Mouse (Mus musculus): Measurements from ENCODE around the gene Wdfy4. TPM values are rescaled to one million over a fixed set of nuclear protein-coding genes. Genes with fewer than 3 reads are reported as not detected.

The Wdfy4 gene
- polyA plus RNA-seq, 1 experiment from 2014 or later: 0.29 TPM

DNA sequence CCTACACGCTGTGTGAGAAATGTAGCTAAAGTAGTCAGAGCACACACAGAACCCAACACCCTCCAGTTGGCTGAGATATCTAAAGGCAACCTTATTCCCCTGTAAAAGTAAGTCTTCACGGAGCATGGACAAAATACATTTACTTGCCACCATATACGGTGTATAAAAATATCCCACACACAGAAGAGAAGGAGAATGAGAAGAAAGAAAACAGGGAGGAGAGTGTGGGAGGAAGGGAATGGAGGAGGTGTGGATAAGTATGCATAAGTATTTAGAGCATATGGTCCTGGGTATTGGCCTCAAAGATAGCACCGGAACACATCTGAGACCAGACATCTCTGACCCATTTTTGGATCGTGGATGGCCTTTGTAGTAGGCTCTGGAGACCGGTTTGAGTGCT, 50.1 kb downstream of the Wdfy4 start:
- no peak for ATAC-seq (ENCODE audit: insufficient number of reproducible peaks, low FRiP score, low TSS enrichment, low read depth)
- Histone ChIP-seq H3K27ac (replicated peaks) (no peak overlapping the region), H3K9me3 (replicated peaks) (no peaks in the 10 kb centered on the region), H3K27me3 (no peaks in the 10 kb centered on the region), H3K4me2 (replicated peaks) (no peak overlapping the region), H3K4me1 (no peaks in the 10 kb centered on the region), H3K9ac (no peak overlapping the region), H3K4me3 (replicated peaks) (no peak overlapping the region), H3K36me3 (no peaks in the 10 kb centered on the region)
- WGBS: 85% methylated on average over 6 of the region's 6 CpGs

DNA sequence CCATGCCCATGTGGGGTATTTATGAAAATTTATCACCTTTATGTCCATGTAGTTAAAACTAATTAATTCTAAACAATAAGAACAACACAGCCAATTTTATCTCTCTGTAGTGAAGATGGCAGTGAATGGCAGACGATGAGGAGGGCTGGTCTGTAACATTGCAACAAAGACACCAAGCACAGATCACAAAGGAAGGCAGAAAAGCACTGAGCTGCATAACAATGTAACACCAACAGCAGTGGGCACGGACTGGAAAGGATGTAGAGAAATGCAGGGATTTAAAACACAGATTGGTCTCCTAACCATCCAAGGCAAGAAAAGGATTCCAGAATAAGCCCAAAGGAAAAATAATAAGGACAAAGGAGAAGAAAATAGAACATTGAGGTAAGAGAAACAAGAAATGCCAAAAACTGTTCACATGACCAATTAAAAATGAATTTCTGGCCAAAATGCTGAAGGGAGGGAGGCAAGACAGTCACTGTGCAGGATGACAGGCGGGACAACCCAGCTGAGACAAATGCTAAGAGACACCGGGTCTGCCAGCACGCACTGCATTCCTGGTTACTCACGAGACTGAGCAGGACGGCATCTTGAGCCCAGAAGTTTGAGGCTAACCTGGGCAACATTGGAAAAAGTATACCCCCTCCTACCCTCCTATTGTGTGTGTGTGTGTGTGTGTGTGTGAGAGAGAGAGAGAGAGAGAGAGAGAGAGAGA, 54.1 kb downstream of the Wdfy4 start:
- Histone ChIP-seq H3K27ac (replicated peaks) (no peak overlapping the region), H3K27me3 (no peaks in the 10 kb centered on the region), H3K9ac (no peak overlapping the region), H3K4me3 (replicated peaks) (no peak overlapping the region), H3K9me3 (replicated peaks) (no peaks in the 10 kb centered on the region), H3K4me1 (no peaks in the 10 kb centered on the region), H3K4me2 (replicated peaks) (no peak overlapping the region), H3K36me3 (no peaks in the 10 kb centered on the region)
- WGBS: 56% methylated on average over 7 of the region's 7 CpGs
- ATAC-seq (ENCODE audit: insufficient number of reproducible peaks, low FRiP score, low TSS enrichment, low read depth): no peak

DNA sequence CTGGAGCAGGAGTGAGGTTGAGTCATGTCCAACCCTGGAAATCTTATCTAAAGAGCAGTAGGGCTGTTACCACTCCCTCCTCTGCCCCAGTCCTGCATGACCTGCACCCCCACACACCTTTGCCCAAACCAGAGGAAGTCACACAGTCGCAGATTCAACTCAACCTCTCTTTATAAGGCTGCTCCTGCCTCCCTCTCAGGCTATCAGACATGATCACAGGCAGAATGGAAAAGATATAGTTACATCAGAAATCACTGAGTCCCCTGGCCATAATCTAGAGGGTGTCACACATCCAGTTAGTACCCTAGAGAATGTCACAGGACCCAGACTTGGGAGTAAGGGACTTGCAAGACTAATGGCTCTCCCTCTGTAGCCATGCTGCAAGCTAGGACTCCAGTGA, 68.7 kb downstream of the Wdfy4 start:
- WGBS: 77% methylated on average over 1 of the region's 1 CpGs
- Histone ChIP-seq H3K27me3 (no peaks in the 10 kb centered on the region), H3K36me3 (no peaks in the 10 kb centered on the region), H3K4me2 (replicated peaks) (no peak overlapping the region), H3K9ac (no peak overlapping the region), H3K27ac (replicated peaks) (no peak overlapping the region), H3K4me1 (no peaks in the 10 kb centered on the region), H3K9me3 (replicated peaks) (no peaks in the 10 kb centered on the region), H3K4me3 (replicated peaks) (no peak overlapping the region)
- no peak for ATAC-seq (ENCODE audit: insufficient number of reproducible peaks, low FRiP score, low TSS enrichment, low read depth)

DNA sequence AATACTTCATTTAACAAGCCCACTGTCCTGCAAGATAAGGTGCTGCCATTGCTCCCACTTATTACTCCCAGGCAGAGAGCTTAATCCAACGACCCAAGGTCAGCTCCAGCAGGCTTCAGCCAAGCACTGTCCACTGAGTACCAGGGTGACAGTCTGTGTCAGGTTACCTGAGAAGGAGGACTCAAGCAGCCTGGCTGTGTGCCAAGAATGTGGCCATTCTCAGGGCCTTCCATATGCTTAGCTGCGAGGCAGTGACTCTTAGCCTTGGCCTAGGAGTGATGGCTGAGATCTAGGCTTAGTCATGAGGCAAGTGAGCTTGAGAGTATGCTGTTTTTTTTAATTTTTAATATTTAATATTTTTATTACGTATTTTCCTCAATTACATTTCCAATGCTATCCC, 80.5 kb downstream of the Wdfy4 start:
- Histone ChIP-seq H3K36me3 (no peaks in the 10 kb centered on the region), H3K4me3 (replicated peaks) (no peak overlapping the region), H3K27me3 (no peaks in the 10 kb centered on the region), H3K9ac (no peak overlapping the region), H3K4me1 (no peaks in the 10 kb centered on the region), H3K4me2 (replicated peaks) (no peak overlapping the region), H3K9me3 (replicated peaks) (no peaks in the 10 kb centered on the region), H3K27ac (replicated peaks) (no peak overlapping the region)
- WGBS: 65% methylated on average over 3 of the region's 3 CpGs
- ATAC-seq (ENCODE audit: insufficient number of reproducible peaks, low FRiP score, low TSS enrichment, low read depth): no peak

DNA sequence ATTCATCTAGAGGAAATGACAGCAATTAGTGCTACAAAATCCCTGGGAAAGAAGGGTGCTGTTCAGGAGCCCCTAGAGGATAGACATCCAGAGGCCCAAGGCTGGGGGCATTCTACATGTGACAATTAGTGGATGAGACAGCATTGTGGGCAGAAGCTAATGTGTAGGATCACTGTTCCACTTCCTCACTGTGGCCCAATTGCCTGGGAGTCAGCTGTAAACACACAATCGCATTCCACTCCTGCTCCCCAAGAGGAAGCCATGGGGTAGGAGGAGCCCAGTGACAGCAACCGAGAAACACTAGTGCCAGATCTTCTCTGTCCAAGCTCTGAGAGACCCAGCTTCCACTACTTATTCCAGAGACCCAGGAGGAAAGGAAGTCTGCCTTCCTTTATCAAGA, 83.7 kb downstream of the Wdfy4 start:
- H3K4me2 ChIP-seq (replicated peaks): no peak overlapping the region

DNA sequence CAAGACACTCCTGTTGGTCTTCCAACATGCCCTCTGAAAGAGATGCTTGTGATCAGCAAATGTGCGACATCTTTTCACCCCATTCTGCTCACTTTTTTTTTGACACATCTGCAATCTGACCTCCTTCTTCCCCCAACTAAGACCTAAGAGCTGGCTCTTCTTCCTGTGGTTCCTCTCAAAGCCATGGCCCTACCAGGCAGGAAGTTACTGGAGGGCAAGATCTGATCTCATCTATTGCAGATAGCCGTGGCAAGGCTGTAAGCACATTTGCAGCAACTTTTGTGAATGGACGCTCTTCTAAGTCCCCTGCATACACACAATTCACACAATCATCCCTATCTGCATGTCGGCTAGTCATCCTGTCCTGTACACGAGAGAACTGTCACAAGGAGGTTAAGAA, 85.4 kb downstream of the Wdfy4 start:
- no peak overlapping the region for H3K9ac ChIP-seq
- no peak for ATAC-seq (ENCODE audit: insufficient number of reproducible peaks, low FRiP score, low TSS enrichment, low read depth)
- H3K27me3 ChIP-seq: no peaks in the 10 kb centered on the region
- no peak overlapping the region for H3K4me2 ChIP-seq (replicated peaks)
- H3K9me3 ChIP-seq (replicated peaks): no peaks in the 10 kb centered on the region
- H3K4me3 ChIP-seq (replicated peaks): no peak overlapping the region
- WGBS: 77% methylated on average over 5 of the region's 5 CpGs
- H3K27ac ChIP-seq (replicated peaks): no peak overlapping the region
- H3K36me3 ChIP-seq: no peaks in the 10 kb centered on the region
- H3K4me1 ChIP-seq: no peaks in the 10 kb centered on the region

More for the DNA sequence above, 83.7 kb downstream of the Wdfy4 start:
- Histone ChIP-seq H3K27ac (replicated peaks) (no peak overlapping the region), H3K36me3 (no peaks in the 10 kb centered on the region), H3K9me3 (replicated peaks) (no peaks in the 10 kb centered on the region), H3K9ac (no peak overlapping the region), H3K27me3 (no peaks in the 10 kb centered on the region), H3K4me3 (replicated peaks) (no peak overlapping the region), H3K4me1 (no peaks in the 10 kb centered on the region)
- no peak for ATAC-seq (ENCODE audit: insufficient number of reproducible peaks, low FRiP score, low TSS enrichment, low read depth)
- WGBS: 36% methylated on average over 2 of the region's 2 CpGs

DNA sequence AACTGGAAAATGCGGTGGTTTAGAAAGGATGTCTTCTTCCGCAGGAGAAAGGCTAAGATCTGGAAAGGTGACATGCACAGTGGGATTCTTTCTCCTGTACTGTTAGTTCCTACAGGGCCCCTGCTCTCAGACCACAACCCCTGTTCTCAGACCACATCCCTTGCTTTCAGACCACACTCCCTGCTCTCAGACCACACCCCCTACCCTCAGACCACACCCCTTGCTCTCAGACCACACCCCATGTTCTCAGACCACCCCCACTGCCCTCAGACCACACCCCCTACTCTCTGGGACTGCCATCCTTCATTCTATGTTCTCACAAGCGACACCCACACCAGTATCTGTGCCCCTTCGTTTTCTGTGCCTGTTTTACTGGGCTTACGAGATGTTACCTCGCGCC, 86.2 kb downstream of the Wdfy4 start:
- no peak overlapping the region for H3K9ac ChIP-seq
- H3K27me3 ChIP-seq: no peaks in the 10 kb centered on the region
- no peaks in the 10 kb centered on the region for H3K4me1 ChIP-seq
- ATAC-seq (ENCODE audit: insufficient number of reproducible peaks, low FRiP score, low TSS enrichment, low read depth): no peak
- 62% methylated on average over 7 of the region's 7 CpGs for WGBS
- H3K36me3 ChIP-seq: no peaks in the 10 kb centered on the region
- H3K27ac ChIP-seq (replicated peaks): no peak overlapping the region
- no peak overlapping the region for H3K4me3 ChIP-seq (replicated peaks)
- no peak overlapping the region for H3K4me2 ChIP-seq (replicated peaks)
- no peaks in the 10 kb centered on the region for H3K9me3 ChIP-seq (replicated peaks)

DNA sequence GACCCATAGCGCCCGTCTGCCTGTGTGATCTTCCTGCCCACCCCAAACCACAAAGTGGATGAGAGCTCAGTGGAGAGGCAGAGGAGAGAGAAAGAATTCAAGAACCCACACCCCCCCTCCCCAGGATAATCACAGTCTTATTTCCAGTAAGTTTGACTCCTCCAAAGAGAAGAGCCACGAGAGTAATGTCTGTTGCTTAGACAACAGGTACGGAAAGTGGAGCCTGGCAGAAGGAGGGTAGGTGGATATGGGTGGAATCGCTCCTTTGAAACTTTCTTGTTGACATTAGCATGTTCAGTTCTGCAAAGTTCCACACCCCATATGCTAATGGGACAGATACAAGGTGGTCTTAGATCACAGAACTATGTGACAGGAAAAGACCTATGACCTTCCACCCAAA, 88.8 kb downstream of the Wdfy4 start:
- no peak overlapping the region for H3K4me3 ChIP-seq (replicated peaks)
- no peak overlapping the region for H3K4me2 ChIP-seq (replicated peaks)
- no peaks in the 10 kb centered on the region for H3K9me3 ChIP-seq (replicated peaks)
- H3K27ac ChIP-seq (replicated peaks): no peak overlapping the region
- WGBS: 78% methylated on average over 5 of the region's 5 CpGs
- ATAC-seq (ENCODE audit: insufficient number of reproducible peaks, low FRiP score, low TSS enrichment, low read depth): no peak
- no peaks in the 10 kb centered on the region for H3K36me3 ChIP-seq
- H3K9ac ChIP-seq: no peak overlapping the region
- H3K27me3 ChIP-seq: no peaks in the 10 kb centered on the region
- no peaks in the 10 kb centered on the region for H3K4me1 ChIP-seq

DNA sequence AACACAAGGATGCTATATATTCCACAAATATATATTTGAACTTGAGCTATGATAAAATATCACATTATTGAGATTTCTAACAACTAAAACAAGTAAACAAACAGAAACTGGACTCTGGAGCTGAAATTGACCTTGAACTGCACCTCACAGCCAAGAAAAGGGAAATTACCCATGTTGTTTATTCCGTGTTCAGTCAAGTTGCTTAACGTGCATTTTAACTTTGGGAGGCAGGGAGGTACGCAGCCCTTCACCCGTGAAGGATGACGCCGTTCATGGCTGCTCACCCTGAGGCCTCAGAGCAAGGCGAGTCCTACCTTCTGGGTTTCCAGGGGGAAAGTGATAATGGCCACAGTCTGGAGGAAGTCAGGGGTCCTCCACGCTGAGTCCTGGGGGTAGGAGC, 102.0 kb downstream of the Wdfy4 start:
- H3K9ac ChIP-seq: no peak overlapping the region
- no peaks in the 10 kb centered on the region for H3K9me3 ChIP-seq (replicated peaks)
- WGBS: 72% methylated on average over 8 of the region's 8 CpGs

DNA sequence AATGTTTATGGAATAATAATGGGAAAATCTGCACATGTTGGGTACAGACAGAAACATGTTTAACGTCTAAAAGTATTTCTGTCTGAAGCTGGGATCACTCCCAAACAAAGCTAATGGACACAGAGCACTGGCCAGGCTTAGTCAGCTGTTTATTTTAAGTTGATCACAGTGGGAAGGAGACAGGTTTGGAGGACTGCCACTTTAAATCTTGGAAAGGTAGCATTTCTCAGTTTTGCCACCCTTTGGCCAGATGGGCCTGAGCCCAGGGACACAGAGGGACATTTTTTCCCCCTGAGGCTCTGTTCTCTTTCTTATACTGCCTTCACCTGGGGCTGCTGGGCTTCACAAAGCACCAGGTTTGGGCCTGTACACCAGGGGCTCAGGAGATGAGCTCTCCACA, 103.0 kb downstream of the Wdfy4 start:
- H3K4me1 ChIP-seq: no peaks in the 10 kb centered on the region
- H3K27ac ChIP-seq (replicated peaks): no peak overlapping the region
- WGBS: 71% methylated on average over 1 of the region's 1 CpGs
- no peaks in the 10 kb centered on the region for H3K9me3 ChIP-seq (replicated peaks)
- ATAC-seq (ENCODE audit: insufficient number of reproducible peaks, low FRiP score, low TSS enrichment, low read depth): no peak
- no peaks in the 10 kb centered on the region for H3K27me3 ChIP-seq
- H3K36me3 ChIP-seq: no peaks in the 10 kb centered on the region
- no peak overlapping the region for H3K9ac ChIP-seq
- no peak overlapping the region for H3K4me2 ChIP-seq (replicated peaks)
- no peak overlapping the region for H3K4me3 ChIP-seq (replicated peaks)

More for the DNA sequence above, 102.0 kb downstream of the Wdfy4 start:
- ATAC-seq (ENCODE audit: insufficient number of reproducible peaks, low FRiP score, low TSS enrichment, low read depth): no peak
- Histone ChIP-seq H3K36me3 (no peaks in the 10 kb centered on the region), H3K4me2 (replicated peaks) (no peak overlapping the region), H3K27me3 (no peaks in the 10 kb centered on the region), H3K4me1 (no peaks in the 10 kb centered on the region), H3K4me3 (replicated peaks) (no peak overlapping the region), H3K27ac (replicated peaks) (no peak overlapping the region)

DNA sequence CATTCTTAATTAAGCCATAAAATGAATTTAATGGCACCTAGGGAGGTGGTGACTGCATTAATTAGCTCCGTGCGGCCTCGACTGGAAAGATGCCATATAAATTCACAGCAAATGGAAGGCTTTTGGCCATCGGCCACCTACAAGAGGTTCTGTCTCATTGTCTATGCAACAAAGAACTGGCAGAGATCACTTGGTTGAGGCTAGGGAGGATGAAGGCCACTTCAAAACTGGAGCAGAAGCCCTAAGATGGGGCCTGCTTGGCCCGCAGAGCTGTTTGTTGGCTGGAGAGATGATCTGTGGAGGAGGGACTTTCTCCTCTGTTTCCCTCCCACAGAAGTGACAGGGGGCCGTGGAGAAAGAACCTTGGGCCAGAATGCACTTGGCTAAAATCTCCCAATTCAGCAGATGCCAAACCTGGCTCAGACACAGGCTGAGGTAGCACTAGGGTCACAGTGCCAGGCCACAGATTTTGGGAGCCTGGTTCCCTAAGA, 103.9 kb downstream of the Wdfy4 start:
- H3K36me3 ChIP-seq: no peaks in the 10 kb centered on the region
- no peak overlapping the region for H3K9ac ChIP-seq
- no peak overlapping the region for H3K4me2 ChIP-seq (replicated peaks)
- no peak for ATAC-seq (ENCODE audit: insufficient number of reproducible peaks, low FRiP score, low TSS enrichment, low read depth)
- H3K27me3 ChIP-seq: no peaks in the 10 kb centered on the region
- H3K4me3 ChIP-seq (replicated peaks): no peak overlapping the region
- no peak overlapping the region for H3K27ac ChIP-seq (replicated peaks)
- H3K4me1 ChIP-seq: no peaks in the 10 kb centered on the region
- WGBS: 80% methylated on average over 6 of the region's 6 CpGs
- H3K9me3 ChIP-seq (replicated peaks): no peaks in the 10 kb centered on the region

DNA sequence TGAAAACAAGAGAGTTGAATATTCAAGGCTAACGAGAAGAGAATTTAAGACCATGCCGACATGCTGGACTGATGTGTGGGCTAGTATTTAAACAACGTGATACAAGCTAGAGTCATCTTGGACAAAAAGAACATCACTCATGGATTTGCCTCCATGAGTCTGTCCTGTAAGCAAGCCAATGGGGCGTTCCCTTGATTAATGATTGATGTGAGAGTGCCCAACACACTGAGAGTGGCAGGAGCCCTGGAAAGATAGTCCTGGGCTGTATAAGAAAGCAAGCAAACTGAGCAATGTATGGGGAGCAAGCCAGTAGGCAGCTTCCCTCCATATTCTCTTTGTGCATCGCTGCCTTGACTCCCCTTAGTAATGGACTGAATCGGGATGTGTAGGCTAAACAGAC, 106.7 kb downstream of the Wdfy4 start:
- no peak overlapping the region for H3K27ac ChIP-seq (replicated peaks)
- H3K9me3 ChIP-seq (replicated peaks): no peaks in the 10 kb centered on the region
- H3K9ac ChIP-seq: no peak overlapping the region
- H3K4me1 ChIP-seq: no peaks in the 10 kb centered on the region
- no peak for ATAC-seq (ENCODE audit: insufficient number of reproducible peaks, low FRiP score, low TSS enrichment, low read depth)
- H3K4me3 ChIP-seq (replicated peaks): no peak overlapping the region
- H3K4me2 ChIP-seq (replicated peaks): no peak overlapping the region
- 0 out of 2 replicates have a peak, but pooled peaks cover 3% of the 10 kb centered on the region for H3K27me3 ChIP-seq
- WGBS: 89% methylated on average over 6 of the region's 6 CpGs
- no peaks in the 10 kb centered on the region for H3K36me3 ChIP-seq

Data from embryonic facial prominence, embryonic 15.5 days (tissue).